Mouse (Mus musculus) myocyte (in vitro differentiated cells): Measurements from ENCODE around the gene Scamp5.

Experiments
- CEBPB ChIP-seq: IDR thresholded peaks from 2 replicates; pipeline ENCODE4 v1.6.1; 2011; ENCODE audit warnings: mild to moderate bottlenecking, moderate library complexity; ENCODE audit not compliant: poor library complexity, insufficient read depth, severe bottlenecking
- E2F4 ChIP-seq: IDR thresholded peaks from one replicate; pipeline ENCODE4 v1.6.1; 2011; ENCODE audit warnings: mild to moderate bottlenecking, control low read depth, moderate library complexity; ENCODE audit not compliant: insufficient read depth
- MAX ChIP-seq: IDR thresholded peaks from one replicate; pipeline ENCODE4 v1.6.1; 2011; ENCODE audit warnings: low read depth, mild to moderate bottlenecking, control low read depth
- MYOD1 ChIP-seq, 3 experiments: IDR thresholded peaks; one replicate each; pipeline ENCODE4 v1.6.1; 2011; ENCODE audit warnings: control low read depth in 2 of 3, low read depth in 2 of 3, mild to moderate bottlenecking in 2 of 3, moderate library complexity in 1 of 3; ENCODE audit not compliant: insufficient read length in 2 of 3, control insufficient read depth in 1 of 3
- MYOG ChIP-seq, 3 experiments: IDR thresholded peaks; one replicate each; pipeline ENCODE4 v1.6.1; 2011; ENCODE audit warnings: control low read depth in 2 of 3, low read depth in 2 of 3, mild to moderate bottlenecking in 2 of 3; ENCODE audit not compliant: insufficient read length in 2 of 3, control insufficient read depth in 1 of 3, insufficient read depth in 1 of 3
- POLR2A ChIP-seq: IDR thresholded peaks from one replicate; pipeline ENCODE4 v1.6.1; 2011; ENCODE audit warnings: low read depth, mild to moderate bottlenecking, control low read depth, moderate library complexity; ENCODE audit not compliant: insufficient read length
- REST ChIP-seq: IDR thresholded peaks from one replicate; pipeline ENCODE4 v1.6.1; 2011; ENCODE audit warnings: mild to moderate bottlenecking, control low read depth, moderate library complexity; ENCODE audit not compliant: insufficient read depth, insufficient read length
- SRF ChIP-seq: IDR thresholded peaks from one replicate; pipeline ENCODE4 v1.6.1; 2011; ENCODE audit warnings: low read depth; ENCODE audit not compliant: control insufficient read depth, insufficient read length
- TCF12 ChIP-seq: IDR thresholded peaks from one replicate; pipeline ENCODE4 v1.6.1; 2011; ENCODE audit warnings: mild to moderate bottlenecking, control low read depth; ENCODE audit not compliant: poor library complexity, insufficient read depth, severe bottlenecking
- TCF3 ChIP-seq: IDR thresholded peaks from one replicate; pipeline ENCODE4 v1.6.1; 2011; ENCODE audit warnings: low read depth, control low read depth; ENCODE audit not compliant: insufficient read length
- USF1 ChIP-seq: IDR thresholded peaks from one replicate; pipeline ENCODE4 v1.6.1; 2011; ENCODE audit warnings: low read depth, mild to moderate bottlenecking, control low read depth, moderate library complexity

DNA sequence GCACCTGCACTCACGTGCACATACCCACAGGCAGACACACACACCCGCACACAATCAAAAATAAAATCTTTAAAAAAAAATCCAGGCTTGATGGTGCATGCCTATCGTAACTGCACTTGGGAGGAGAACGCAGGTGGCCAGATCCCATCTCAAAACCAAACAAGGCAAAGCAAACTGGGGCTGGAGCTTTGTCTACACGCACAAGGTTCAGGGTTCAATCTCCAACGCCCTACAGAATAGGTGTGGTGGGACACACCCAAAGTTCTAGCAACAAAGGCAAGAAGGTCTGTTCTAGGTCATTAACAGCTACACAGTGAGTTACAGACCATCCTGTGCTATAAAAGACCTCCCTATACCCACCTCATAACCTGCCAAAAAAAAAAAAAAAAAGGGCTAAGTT, 5.0 kb downstream of the Scamp5 start:
- TF ChIP-seq POLR2A (no peak), MAX (no peak), MYOG (IDR thresholded peaks at IDR 0.05; ENCODE audit: control insufficient read depth in 1 of 3, insufficient read depth in 1 of 3, insufficient read length in 2 of 3, low read depth in 2 of 3) (no peak), E2F4 (no peak), CEBPB (no peak), USF1 (no peak), REST (no peak), MYOD1 (IDR thresholded peaks at IDR 0.05; ENCODE audit: control insufficient read depth in 1 of 3, insufficient read length in 2 of 3, low read depth in 2 of 3) (no peak), TCF12 (no peak), TCF3 (no peak), SRF (no peak)
